Mouse (Mus musculus): ENCODE data around the gene Fkbp2. TPM values are rescaled to one million over a fixed set of nuclear protein-coding genes. Genes with fewer than 3 reads are reported as not detected.
A peak's percentile ranks its signal among the peaks of the same experiment; 100 is the strongest.

The Fkbp2 gene
- polyA plus RNA-seq, 1 experiment from 2014 or later: 84.8 TPM

- no peak for TF ChIP-seq CTCF (IDR thresholded peaks at IDR 0.05; ENCODE audit: low read depth)
- H3K36me3 ChIP-seq (ENCODE audit: insufficient read depth): peaks cover 25% of the 10 kb centered on the region
- H3K4me3 ChIP-seq (ENCODE audit: low read depth, low read length): peak overlapping the region; percentile 70
- H3K27me3 ChIP-seq (ENCODE audit: insufficient read depth, low read length): no peaks in the 10 kb centered on the region
- peak overlapping the region; percentile 89 for H3K4me2 ChIP-seq
- peaks cover 13% of the 10 kb centered on the region for H3K4me1 ChIP-seq (ENCODE audit: insufficient read depth)
- ATAC-seq (ENCODE audit: insufficient read depth): no peak; the same call in 1 of the 2 replicates
- DNase-seq: no peak
- peak overlapping the region; percentile 42; the same call in 1 of the 2 replicates for H3K27ac ChIP-seq (ENCODE audit: low read depth)
- WGBS: under 1% methylated on average over 20 of the region's 20 CpGs
- peak overlapping the region; percentile 71 for H3K9ac ChIP-seq
- no peaks in the 10 kb centered on the region for H3K9me3 ChIP-seq (ENCODE audit: low read depth, low read length)
These were observed 11.0 kb downstream of the Fkbp2 start for GRCm38 (mm10) chr19:6969291-6969664.

GRCm38 (mm10) chr19:6968491-6969271 is 11.6 kb downstream of the Fkbp2 start:
- no peak for ATAC-seq (ENCODE audit: insufficient read depth)
- 5% methylated on average over 15 of the region's 15 CpGs for WGBS

GRCm38 (mm10) chr19:6956461-6956860 is 23.8 kb downstream of the Fkbp2 start:
- Histone ChIP-seq H3K4me3 (ENCODE audit: low read depth, low read length) (no peak overlapping the region), H3K4me2 (no peak overlapping the region), H3K27ac (ENCODE audit: low read depth) (no peak overlapping the region), H3K27me3 (ENCODE audit: insufficient read depth, low read length) (no peaks in the 10 kb centered on the region), H3K4me1 (ENCODE audit: insufficient read depth) (peaks cover 11% of the 10 kb centered on the region), H3K9ac (no peak overlapping the region), H3K9me3 (ENCODE audit: low read depth, low read length) (no peaks in the 10 kb centered on the region), H3K36me3 (ENCODE audit: insufficient read depth) (peaks cover 73% of the 10 kb centered on the region)
- DNase-seq: no peak
- TF ChIP-seq CTCF (IDR thresholded peaks at IDR 0.05; ENCODE audit: low read depth): no peak
- no peak for ATAC-seq (ENCODE audit: insufficient read depth)
- WGBS: 85% methylated on average over 10 of the region's 10 CpGs

More at GRCm38 (mm10) chr19:6968491-6969271, 11.6 kb downstream of the Fkbp2 start:
- peak; percentile 45 for DNase-seq
- H3K4me2 ChIP-seq: peak overlapping the region; percentile 89
- no peaks in the 10 kb centered on the region for H3K9me3 ChIP-seq (ENCODE audit: low read depth, low read length)
- no peaks in the 10 kb centered on the region for H3K27me3 ChIP-seq (ENCODE audit: insufficient read depth, low read length)
- H3K27ac ChIP-seq (ENCODE audit: low read depth): peak overlapping the region; percentile 42; the same call in 1 of the 2 replicates
- peaks cover 13% of the 10 kb centered on the region for H3K4me1 ChIP-seq (ENCODE audit: insufficient read depth)
- TF ChIP-seq CTCF (IDR thresholded peaks at IDR 0.05; ENCODE audit: low read depth): no peak
- H3K9ac ChIP-seq: peak overlapping the region; percentile 71
- H3K36me3 ChIP-seq (ENCODE audit: insufficient read depth): peaks cover 31% of the 10 kb centered on the region
- peak overlapping the region; percentile 70 for H3K4me3 ChIP-seq (ENCODE audit: low read depth, low read length)

GRCm38 (mm10) chr19:6955424-6955823 is 24.9 kb downstream of the Fkbp2 start:
- no peak for DNase-seq
- no peak for ATAC-seq (ENCODE audit: insufficient read depth)
- Histone ChIP-seq H3K9me3 (ENCODE audit: low read depth, low read length) (no peaks in the 10 kb centered on the region), H3K4me1 (ENCODE audit: insufficient read depth) (peaks cover 11% of the 10 kb centered on the region), H3K27ac (ENCODE audit: low read depth) (no peak overlapping the region), H3K36me3 (ENCODE audit: insufficient read depth) (peaks cover 67% of the 10 kb centered on the region), H3K9ac (no peak overlapping the region), H3K4me3 (ENCODE audit: low read depth, low read length) (no peak overlapping the region), H3K27me3 (ENCODE audit: insufficient read depth, low read length) (no peaks in the 10 kb centered on the region), H3K4me2 (no peak overlapping the region)
- TF ChIP-seq CTCF (IDR thresholded peaks at IDR 0.05; ENCODE audit: low read depth): no peak
- 68% methylated on average over 7 of the region's 7 CpGs for WGBS

- Histone ChIP-seq H3K9me3 (ENCODE audit: low read depth, low read length) (no peaks in the 10 kb centered on the region), H3K36me3 (ENCODE audit: insufficient read depth) (peaks cover 57% of the 10 kb centered on the region), H3K4me3 (ENCODE audit: low read depth, low read length) (no peak overlapping the region), H3K9ac (no peak overlapping the region), H3K27me3 (ENCODE audit: insufficient read depth, low read length) (no peaks in the 10 kb centered on the region), H3K4me2 (no peak overlapping the region), H3K27ac (ENCODE audit: low read depth) (no peak overlapping the region), H3K4me1 (ENCODE audit: insufficient read depth) (peaks cover 17% of the 10 kb centered on the region)
- DNase-seq: peak; percentile 41
- TF ChIP-seq CTCF (IDR thresholded peaks at IDR 0.05; ENCODE audit: low read depth): peak; percentile 71
- WGBS: 45% methylated on average over 9 of the region's 9 CpGs
- no peak for ATAC-seq (ENCODE audit: insufficient read depth)
These were observed 26.3 kb downstream of the Fkbp2 start for GRCm38 (mm10) chr19:6954046-6954445.

- WGBS: 5% methylated on average over 3 of the region's 3 CpGs
- peak overlapping the region; percentile 73 for H3K9ac ChIP-seq
These were observed 27.6 kb downstream of the Fkbp2 start for GRCm38 (mm10) chr19:6952712-6953037.

GRCm38 (mm10) chr19:6951994-6952711 is 28.1 kb downstream of the Fkbp2 start:
- H3K27me3 ChIP-seq (ENCODE audit: insufficient read depth, low read length): no peaks in the 10 kb centered on the region
- ATAC-seq (ENCODE audit: insufficient read depth) (peak; percentile 65), DNase-seq (peak; percentile 86)
- H3K27ac ChIP-seq (ENCODE audit: low read depth): peak overlapping the region; percentile 99
- peak overlapping the region; percentile 95 for H3K4me2 ChIP-seq
- peaks cover 40% of the 10 kb centered on the region for H3K36me3 ChIP-seq (ENCODE audit: insufficient read depth)
- peaks cover 17% of the 10 kb centered on the region for H3K4me1 ChIP-seq (ENCODE audit: insufficient read depth)
- TF ChIP-seq CTCF (IDR thresholded peaks at IDR 0.05; ENCODE audit: low read depth): no peak
- H3K4me3 ChIP-seq (ENCODE audit: low read depth, low read length): peak overlapping the region; percentile 55
- peak overlapping the region; percentile 73 for H3K9ac ChIP-seq
- 2% methylated on average over 31 of the region's 31 CpGs for WGBS
- no peaks in the 10 kb centered on the region for H3K9me3 ChIP-seq (ENCODE audit: low read depth, low read length)

More at GRCm38 (mm10) chr19:6952712-6953037, 27.6 kb downstream of the Fkbp2 start:
- peaks cover 45% of the 10 kb centered on the region for H3K36me3 ChIP-seq (ENCODE audit: insufficient read depth)
- peak; percentile 58 for DNase-seq
- no peaks in the 10 kb centered on the region for H3K27me3 ChIP-seq (ENCODE audit: insufficient read depth, low read length)
- peak overlapping the region; percentile 99 for H3K27ac ChIP-seq (ENCODE audit: low read depth)
- no peaks in the 10 kb centered on the region for H3K9me3 ChIP-seq (ENCODE audit: low read depth, low read length)
- peaks cover 17% of the 10 kb centered on the region for H3K4me1 ChIP-seq (ENCODE audit: insufficient read depth)
- peak; percentile 9; the same call in 1 of the 2 replicates for ATAC-seq (ENCODE audit: insufficient read depth)
- no peak for TF ChIP-seq CTCF (IDR thresholded peaks at IDR 0.05; ENCODE audit: low read depth)
- peak overlapping the region; percentile 95 for H3K4me2 ChIP-seq
- H3K4me3 ChIP-seq (ENCODE audit: low read depth, low read length): peak overlapping the region; percentile 55
